Mouse (Mus musculus): Measurements from ENCODE around the gene Kcnmb2.

DNA sequence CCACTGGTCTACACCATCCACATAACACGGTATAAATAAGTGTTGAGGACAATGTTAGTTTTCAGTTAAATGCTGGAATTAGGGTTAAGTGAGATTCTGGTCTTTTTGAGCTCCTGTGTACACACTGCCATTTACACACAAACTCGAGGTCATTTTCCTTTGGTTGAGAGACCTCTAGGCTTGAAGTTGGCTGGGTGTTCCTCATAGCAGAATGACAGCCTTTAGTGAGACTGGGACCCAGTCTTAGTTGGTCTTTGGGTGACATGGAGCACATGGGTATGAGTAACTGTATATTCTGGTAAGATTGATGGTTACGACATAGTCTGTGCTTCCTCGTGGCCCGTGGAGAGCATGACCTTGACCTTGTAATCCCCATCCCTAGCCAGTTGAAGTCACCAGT is 1.8 kb downstream of the Kcnmb2 start:
- TF ChIP-seq EP300 (optimal IDR thresholded peaks at IDR 0.05): no peak
- TF ChIP-seq CTCF (IDR thresholded peaks at IDR 0.05; ENCODE audit: low read depth): no peak
